Mouse (Mus musculus) macrophage (primary cell): ENCODE measurements around the gene E030025P04Rik. TPM values are rescaled to one million over a fixed set of nuclear protein-coding genes. Genes with fewer than 3 reads are reported as not detected.

Source experiments
- H3K27ac ChIP-seq: fragments of 350-480 bp; formaldehyde crosslinking; 2 replicates; pipeline ENCODE4 v1.9.0; 2021
- H3K36me3 ChIP-seq: fragments of 350-480 bp; formaldehyde crosslinking; 2 replicates; pipeline ENCODE4 v1.9.0; 2021; ENCODE audit errors: inconsistent target
- H3K4me3 ChIP-seq: fragments of 350-480 bp; formaldehyde crosslinking; 2 replicates; pipeline ENCODE4 v1.9.0; 2021; ENCODE audit errors: inconsistent target
- H3K79me2 ChIP-seq: fragments of 350-480 bp; formaldehyde crosslinking; 2 replicates; pipeline ENCODE4 v1.9.0; 2021; ENCODE audit errors: inconsistent target
- WGBS: methylation state at CpG from one replicate; pipeline ENCODE4 v1.1.7; 2026; ENCODE audit warnings: inconsistent platforms; ENCODE audit not compliant: missing documents; 5-methylcytosine and 5-hydroxymethylcytosine counted together
- polyA plus RNA-seq: library from polyadenylated mRNA; stranded (reverse); fragments of 250-400 nt; gene quantifications from 3 replicates; pipeline ENCODE4 v1.2.4, GENCODE M21; 2018; ENCODE audit warnings: inconsistent platforms
- total RNA-seq, 78 experiments: library from RNA; depleted of rRNA; stranded (reverse); fragments of 250-400 nt; gene quantifications; 1 replicate in 9 of 78; 2 replicates in 24 of 78; 3 replicates in 43 of 78; 4 replicates in 2 of 78; pipeline ENCODE4 v1.2.4; 2018; ENCODE audit warnings: inconsistent platforms in 56 of 78

Gene E030025P04Rik
- total RNA-seq (2018; cell fraction: chromatin; rRNA removed), result not detected
- not detected for total RNA-seq (2018; cell fraction: cytosol; rRNA removed)
- total RNA-seq (2018; cell fraction: nucleus; rRNA removed), result not detected
- polyA plus RNA-seq, result not detected in 3 replicates

DNA sequence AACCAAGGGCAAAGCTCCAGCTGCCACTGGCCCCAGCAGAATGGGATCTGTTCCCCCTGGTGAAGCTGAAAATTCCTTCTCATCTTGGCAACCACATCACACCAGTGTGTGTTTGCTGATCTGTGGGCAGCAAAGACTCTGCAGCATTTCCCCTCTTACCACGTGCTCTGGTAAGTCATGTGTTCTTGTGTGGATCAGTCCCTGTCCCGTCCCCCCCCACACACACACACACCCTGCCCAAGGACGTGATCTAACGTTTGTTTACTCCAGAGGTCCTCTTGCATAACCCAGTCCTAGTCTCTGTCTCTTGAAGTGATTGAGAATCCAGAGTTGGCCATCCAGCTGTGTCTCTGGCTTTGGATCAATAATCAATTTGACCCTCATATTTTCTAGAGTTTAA, at the start of gene E030025P04Rik:
Gene E030025P04Rik (minus strand): TSS at position 134 of the 400 bp plus-strand sequence.
- Histone ChIP-seq H3K4me3 (no peak within 1 kb of the TSS), H3K79me2 (no peaks in the 10 kb centered on the region), H3K36me3 (no peaks in the 10 kb centered on the region), H3K27ac (no peak within 1 kb of the TSS)
- 73% methylated on average over 4 of the region's 4 CpGs for WGBS

DNA sequence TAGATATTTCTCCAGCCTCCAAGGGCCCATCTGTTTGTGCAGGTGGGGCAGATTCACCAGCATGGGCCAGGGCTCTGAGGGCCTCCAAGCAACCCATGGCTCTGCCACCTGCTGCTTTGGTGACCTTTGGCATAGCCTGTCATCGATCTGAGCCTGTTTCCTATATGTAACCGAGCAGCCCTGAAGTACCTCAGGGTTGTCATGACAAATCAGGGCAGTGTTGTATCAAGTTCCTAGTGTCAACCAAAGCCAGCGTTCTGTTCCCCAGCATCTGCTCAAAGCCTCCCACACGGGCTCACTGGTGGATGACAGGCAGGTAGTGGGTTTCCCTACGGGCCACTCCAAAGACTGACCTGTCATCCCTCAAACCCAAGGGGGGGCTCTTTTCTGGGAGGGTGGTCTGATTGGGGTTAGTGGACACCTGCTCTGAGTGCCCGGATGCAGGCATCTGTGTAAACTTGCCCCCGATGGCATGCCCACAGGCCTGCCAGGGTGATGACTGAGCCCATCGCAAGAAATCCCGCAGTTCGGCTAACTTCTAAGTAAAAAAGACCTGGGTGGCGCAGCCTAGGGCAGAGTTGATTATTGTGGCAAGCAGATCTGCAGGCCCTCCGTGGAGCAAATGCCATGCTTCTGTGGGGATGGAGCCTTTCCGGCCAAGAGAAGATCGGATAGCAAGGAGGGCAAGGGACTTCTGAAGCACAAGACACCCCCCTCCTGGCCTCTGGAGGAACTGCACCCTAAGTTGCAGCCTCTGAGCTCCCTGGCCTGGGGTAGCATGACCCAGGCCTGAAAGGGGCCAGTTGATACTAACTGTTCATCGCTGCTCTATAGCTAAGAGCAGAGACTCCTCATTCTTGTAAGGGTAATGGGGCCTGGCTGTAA, 48.7 kb upstream of the E030025P04Rik start:
- Histone ChIP-seq H3K27ac (no peak overlapping the region), H3K79me2 (no peaks in the 10 kb centered on the region), H3K36me3 (no peaks in the 10 kb centered on the region), H3K4me3 (no peak overlapping the region)
- WGBS, result 60% methylated on average over 14 of the region's 15 CpGs

DNA sequence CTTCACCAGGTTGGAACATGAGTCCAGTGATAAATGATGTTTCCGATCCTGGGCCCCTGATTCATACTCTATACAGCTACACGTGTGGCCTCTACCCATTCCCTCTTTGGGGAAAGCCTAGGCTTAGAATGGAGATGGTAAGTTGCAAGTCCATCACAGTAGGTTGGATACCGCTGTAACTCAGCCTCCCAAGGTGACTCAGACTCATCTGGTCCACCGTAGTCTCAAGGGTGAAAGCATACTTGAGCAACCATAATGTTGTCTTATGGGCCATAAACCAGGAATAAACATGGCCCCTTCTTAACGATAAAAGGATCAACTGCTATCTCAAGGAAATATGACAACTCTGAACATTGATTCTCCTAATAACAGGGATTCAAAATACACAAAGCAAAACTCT, 44.1 kb upstream of the E030025P04Rik start:
- 93% methylated on average over 5 of the region's 5 CpGs for WGBS
- Histone ChIP-seq H3K4me3 (no peak overlapping the region), H3K36me3 (no peaks in the 10 kb centered on the region), H3K79me2 (no peaks in the 10 kb centered on the region), H3K27ac (no peak overlapping the region)

DNA sequence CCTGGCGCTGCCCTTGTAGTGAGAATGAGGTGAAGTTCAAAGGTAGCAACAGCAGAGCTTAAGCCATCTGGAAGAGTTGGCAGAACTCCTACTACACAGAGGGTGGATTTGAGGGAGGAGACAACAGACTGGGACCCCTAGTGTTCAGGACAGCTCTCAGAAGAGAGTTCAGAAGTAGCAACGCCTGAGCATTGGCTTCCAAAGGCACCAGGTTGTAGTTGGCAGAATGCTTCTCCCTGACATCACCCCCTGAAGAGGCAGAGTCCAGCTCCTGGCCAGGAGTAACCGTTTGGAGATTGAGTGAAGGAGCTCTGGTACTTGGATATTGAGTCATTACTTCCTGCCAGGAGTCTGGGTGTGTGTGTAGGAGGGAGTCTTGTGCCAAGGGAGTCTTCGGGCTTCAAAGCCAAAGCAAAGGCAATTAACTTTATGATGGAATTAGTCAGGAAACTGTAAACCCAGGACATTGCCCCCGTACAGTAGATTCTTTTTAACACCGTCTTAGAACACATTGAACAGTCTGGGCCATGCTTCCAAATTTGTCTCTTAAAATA, 43.5 kb upstream of the E030025P04Rik start:
- 76% methylated on average over 6 of the region's 6 CpGs for WGBS
- H3K79me2 ChIP-seq, result no peaks in the 10 kb centered on the region
- no peak overlapping the region for H3K27ac ChIP-seq
- H3K36me3 ChIP-seq, result no peaks in the 10 kb centered on the region
- no peak overlapping the region for H3K4me3 ChIP-seq

DNA sequence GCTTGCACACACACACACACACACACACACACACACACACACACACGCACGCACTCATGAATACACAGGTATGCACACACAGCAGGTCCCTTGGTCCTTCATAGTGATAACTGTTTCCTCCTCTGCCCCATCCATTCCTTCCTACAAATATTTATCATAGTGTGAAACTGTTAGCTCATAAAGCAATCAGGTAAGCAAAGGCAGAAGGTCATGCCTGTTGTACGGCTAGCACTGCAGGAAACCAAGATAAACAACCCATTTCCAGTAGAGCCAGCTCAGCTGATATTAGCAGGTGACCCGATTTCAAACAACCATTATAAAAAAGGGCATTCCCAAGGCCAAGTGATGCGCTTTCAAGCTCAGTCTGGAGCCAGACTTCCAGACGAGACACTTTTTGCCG, 36.9 kb upstream of the E030025P04Rik start:
- H3K27ac ChIP-seq, result no peak overlapping the region
- H3K36me3 ChIP-seq, result no peaks in the 10 kb centered on the region
- WGBS, result 77% methylated on average over 7 of the region's 7 CpGs
- H3K4me3 ChIP-seq, result no peak overlapping the region
- no peaks in the 10 kb centered on the region for H3K79me2 ChIP-seq

GRCm38 (mm10) chr11:109180290-109180689, 36.1 kb upstream of the E030025P04Rik start:
- H3K4me3 ChIP-seq, result no peak overlapping the region
- H3K27ac ChIP-seq, result no peak overlapping the region
- WGBS, result 87% methylated on average over 11 of the region's 11 CpGs
- H3K79me2 ChIP-seq, result no peaks in the 10 kb centered on the region
- H3K36me3 ChIP-seq, result no peaks in the 10 kb centered on the region

DNA sequence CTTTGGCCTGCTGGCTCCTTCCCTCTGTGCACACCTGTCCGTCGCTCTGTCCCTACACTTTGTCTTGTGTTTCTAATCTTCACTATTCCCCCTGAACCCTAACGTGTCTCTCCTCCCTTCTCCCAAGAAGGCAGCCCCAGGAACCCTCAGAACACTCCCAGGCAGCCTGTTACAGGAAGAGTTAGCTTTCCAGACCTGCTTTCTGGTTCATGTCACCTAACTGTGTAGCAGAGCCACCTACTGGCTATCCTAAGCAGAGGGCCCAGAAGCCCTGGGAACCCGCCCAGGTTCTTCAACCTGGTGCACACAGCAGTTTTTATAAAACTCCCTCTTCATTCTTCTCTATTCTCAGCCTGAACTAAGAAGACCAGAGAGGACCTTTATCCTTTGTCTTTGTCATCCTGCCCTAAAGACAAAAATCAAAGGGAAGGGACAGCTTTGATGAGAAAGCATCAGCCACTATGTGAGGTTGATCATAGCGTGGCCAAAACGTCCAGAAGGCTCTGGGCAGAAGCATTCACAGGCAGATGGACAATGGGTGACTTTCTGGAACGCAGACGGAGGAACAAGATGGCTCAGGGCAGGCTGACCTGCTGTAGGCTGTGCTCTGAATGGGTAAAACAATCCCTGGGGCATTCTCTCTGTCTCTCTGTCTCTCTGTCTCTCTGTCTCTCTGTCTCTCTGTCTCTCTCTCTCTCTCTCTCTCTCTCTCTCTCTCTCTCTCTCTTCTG, 34.8 kb upstream of the E030025P04Rik start:
- H3K79me2 ChIP-seq, result no peaks in the 10 kb centered on the region
- WGBS, result 66% methylated on average over 8 of the region's 8 CpGs

GRCm38 (mm10) chr11:109175376-109175969, 31.3 kb upstream of the E030025P04Rik start:
- Histone ChIP-seq H3K27ac (no peak overlapping the region), H3K4me3 (no peak overlapping the region), H3K79me2 (no peaks in the 10 kb centered on the region), H3K36me3 (no peaks in the 10 kb centered on the region)
- 87% methylated on average over 8 of the region's 8 CpGs for WGBS

More for the DNA sequence above, 34.8 kb upstream of the E030025P04Rik start:
- no peaks in the 10 kb centered on the region for H3K36me3 ChIP-seq
- no peak overlapping the region for H3K27ac ChIP-seq
- H3K4me3 ChIP-seq, result no peak overlapping the region

GRCm38 (mm10) chr11:109172224-109172623, 28.1 kb upstream of the E030025P04Rik start:
- no peak overlapping the region for H3K4me3 ChIP-seq
- no peaks in the 10 kb centered on the region for H3K79me2 ChIP-seq
- 100% methylated on average over 1 of the region's 1 CpGs for WGBS
- H3K27ac ChIP-seq, result no peak overlapping the region
- H3K36me3 ChIP-seq, result no peaks in the 10 kb centered on the region

- Histone ChIP-seq H3K36me3 (no peaks in the 10 kb centered on the region), H3K27ac (no peak overlapping the region), H3K4me3 (no peak overlapping the region), H3K79me2 (no peaks in the 10 kb centered on the region)
- WGBS, result 92% methylated on average over 6 of the region's 6 CpGs
These were observed 26.6 kb upstream of the E030025P04Rik start for GRCm38 (mm10) chr11:109170771-109171170.

DNA sequence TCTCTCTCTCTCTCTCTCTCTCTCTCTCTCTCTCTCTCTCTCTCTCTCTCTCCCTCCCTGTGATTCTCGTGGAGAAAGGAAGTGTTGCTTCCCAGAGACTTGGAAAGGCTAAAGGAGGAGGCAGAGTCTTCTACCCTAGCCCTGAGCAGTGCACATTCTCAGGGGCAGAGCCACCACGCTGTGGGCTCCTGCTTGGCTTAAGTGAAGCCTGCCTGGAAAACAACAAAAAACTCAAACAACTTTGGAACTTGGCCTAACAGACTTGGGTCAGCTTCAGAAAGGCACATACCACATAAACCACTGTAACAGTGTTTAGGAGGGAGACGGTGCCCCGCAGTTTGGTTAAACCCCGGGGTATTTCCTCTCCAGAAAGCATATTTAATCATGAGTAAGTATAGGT, 13.5 kb upstream of the E030025P04Rik start:
- Histone ChIP-seq H3K27ac (no peak overlapping the region), H3K4me3 (no peak overlapping the region), H3K79me2 (no peaks in the 10 kb centered on the region), H3K36me3 (no peaks in the 10 kb centered on the region)
- WGBS, result 69% methylated on average over 4 of the region's 5 CpGs

GRCm38 (mm10) chr11:109144890-109145341, 747 bp upstream of the E030025P04Rik start:
- Histone ChIP-seq H3K27ac (no peak overlapping the region), H3K79me2 (no peaks in the 10 kb centered on the region), H3K4me3 (no peak overlapping the region), H3K36me3 (no peaks in the 10 kb centered on the region)
- WGBS, result 69% methylated on average over 7 of the region's 7 CpGs

DNA sequence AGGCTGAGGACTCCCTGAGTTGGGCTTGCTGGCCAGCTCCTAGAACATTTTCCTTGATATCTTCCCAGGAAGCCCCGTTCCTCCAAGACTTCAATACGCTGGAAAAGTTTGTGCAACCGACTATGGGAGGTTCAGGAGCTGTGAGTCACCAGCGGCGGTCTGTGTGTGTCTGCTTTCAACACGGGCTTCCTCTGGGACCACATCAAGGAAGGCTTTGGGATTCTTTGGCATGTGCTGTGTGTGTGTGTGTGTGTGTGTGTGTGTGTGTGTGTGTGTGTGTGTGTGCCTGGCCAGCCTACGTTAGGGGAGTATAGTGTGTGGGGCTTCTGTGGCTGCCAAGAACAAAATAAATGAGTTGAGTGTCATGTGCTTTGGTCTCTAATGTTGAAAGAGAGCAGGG, 17.7 kb downstream of the E030025P04Rik start:
- Histone ChIP-seq H3K36me3 (no peaks in the 10 kb centered on the region), H3K27ac (no peak overlapping the region), H3K4me3 (no peak overlapping the region), H3K79me2 (no peaks in the 10 kb centered on the region)
- WGBS, result 59% methylated on average over 6 of the region's 7 CpGs

- WGBS, result 80% methylated on average over 5 of the region's 5 CpGs
- H3K79me2 ChIP-seq, result no peaks in the 10 kb centered on the region
- H3K27ac ChIP-seq, result no peak overlapping the region
- no peak overlapping the region for H3K4me3 ChIP-seq
- no peaks in the 10 kb centered on the region for H3K36me3 ChIP-seq
These were observed 18.7 kb downstream of the E030025P04Rik start for GRCm38 (mm10) chr11:109125451-109125850.
